Mouse (Mus musculus) left cerebral cortex, adult 8-10 months (tissue): ENCODE measurements at regions not wholly inside any gene's neighbourhood (a gene's known extent, or its start where the extent isn't known, plus 50 kb on each side); places are given as distances from the start of the nearest gene placed in this dataset.
"Not testable (repeated sequence)": the region's sequence is repeated elsewhere in the genome, so short reads cannot be mapped to it uniquely, and the experiment has no call there.

Experiments used
- DNase-seq, 2 experiments: peaks; one replicate each; pipeline ENCODE4 v3.0.0; 2022; ENCODE audit warnings: low spot score in 2 of 2

DNA sequence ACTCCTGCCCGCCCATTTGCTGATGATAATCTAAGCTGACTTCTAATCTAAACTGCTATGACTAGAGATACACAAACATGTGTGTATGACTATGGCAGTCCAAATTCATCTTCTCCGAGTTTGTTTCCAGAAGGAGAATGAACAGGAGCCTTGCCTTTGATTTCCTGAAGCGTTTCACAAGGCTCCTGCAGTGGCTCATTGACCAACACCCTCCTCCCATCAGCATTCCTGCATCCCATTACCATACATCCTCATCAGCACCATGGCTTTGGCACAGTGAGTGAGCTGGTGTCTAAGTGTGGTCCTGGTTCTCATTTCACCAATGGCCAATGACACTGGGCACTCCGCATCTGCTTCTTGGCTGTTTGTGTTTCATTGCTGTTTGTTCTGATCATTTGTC is 548.6 kb upstream of the Olfr1507 start:
- not testable (repeated sequence) for DNase-seq

- not testable (repeated sequence) for DNase-seq
These were observed 546.5 kb upstream of the Olfr1507 start for GRCm38 (mm10) chr14:53042016-53042415.

DNA sequence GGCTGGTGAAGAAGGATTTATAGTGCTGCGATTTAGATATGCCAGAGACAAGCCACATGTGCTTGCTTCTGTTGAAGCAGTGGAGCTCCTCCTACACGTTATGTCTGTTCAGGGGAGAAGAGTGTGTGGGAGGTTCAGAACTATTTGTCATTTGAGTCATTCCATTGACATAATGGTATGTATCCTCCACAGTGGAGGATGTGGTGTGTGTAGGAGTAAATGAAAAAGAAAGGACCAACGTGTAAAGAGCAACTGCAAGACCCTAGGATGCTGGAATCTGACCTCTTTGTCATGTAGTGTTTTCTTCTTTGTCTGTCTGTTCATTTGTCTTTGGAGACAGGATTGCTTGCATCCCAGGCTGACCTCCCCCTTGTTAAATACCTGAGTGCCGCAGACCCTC is 543.9 kb upstream of the Olfr1507 start:
- peak in 1 of 2 experiments; percentile 18 for DNase-seq

GRCm38 (mm10) chr14:53034940-53035339 is 539.4 kb upstream of the Olfr1507 start:
- DNase-seq: not testable (repeated sequence)

DNA sequence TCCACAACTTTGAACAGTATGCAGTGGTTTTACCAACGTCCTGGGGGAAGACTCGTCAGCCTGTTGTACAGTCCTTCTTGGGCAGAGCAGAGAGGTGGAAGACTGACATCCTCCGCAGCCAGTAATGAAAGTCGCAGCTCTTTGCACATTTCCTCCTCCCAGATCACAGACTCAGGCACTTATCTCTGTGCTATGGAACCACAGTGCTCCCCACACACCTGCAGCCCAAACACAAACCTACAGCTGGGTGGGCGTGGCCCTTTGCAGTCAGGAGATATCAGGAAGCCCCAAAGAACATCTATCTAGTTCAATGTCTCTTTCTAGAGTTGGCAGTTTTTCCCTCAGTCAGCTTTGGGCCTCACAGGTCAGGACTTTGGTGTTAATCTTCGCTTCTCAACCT is 537.7 kb upstream of the Olfr1507 start:
- DNase-seq: not testable (repeated sequence)

- DNase-seq: not testable (repeated sequence)
These were observed 536.9 kb upstream of the Olfr1507 start for GRCm38 (mm10) chr14:53032498-53032897.

GRCm38 (mm10) chr14:53030227-53030626 is 534.7 kb upstream of the Olfr1507 start:
- not testable (repeated sequence) for DNase-seq

- DNase-seq: not testable (repeated sequence)
These were observed 531.4 kb upstream of the Olfr1507 start for GRCm38 (mm10) chr14:53026958-53027357.

DNA sequence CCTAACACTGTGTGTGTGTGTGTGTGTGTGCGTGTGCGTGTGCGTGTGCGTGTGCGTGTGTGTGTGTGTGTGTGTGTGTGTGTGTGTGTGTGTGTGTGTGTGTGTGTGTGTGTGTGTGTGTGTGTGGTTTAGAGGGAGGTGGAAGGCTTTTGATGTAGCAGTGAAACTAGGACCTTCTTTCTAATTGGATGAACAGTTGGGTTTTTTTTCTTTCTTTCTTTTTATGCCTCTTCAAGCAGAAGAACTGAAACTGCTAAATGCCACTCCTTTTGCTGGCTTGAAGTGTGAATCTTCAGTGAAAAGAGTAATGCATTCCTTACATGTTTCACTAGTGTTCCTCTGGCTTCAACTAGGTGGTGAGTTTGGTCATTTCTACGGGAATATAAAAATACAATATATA is 524.6 kb upstream of the Olfr1507 start:
- DNase-seq: not testable (repeated sequence)

DNA sequence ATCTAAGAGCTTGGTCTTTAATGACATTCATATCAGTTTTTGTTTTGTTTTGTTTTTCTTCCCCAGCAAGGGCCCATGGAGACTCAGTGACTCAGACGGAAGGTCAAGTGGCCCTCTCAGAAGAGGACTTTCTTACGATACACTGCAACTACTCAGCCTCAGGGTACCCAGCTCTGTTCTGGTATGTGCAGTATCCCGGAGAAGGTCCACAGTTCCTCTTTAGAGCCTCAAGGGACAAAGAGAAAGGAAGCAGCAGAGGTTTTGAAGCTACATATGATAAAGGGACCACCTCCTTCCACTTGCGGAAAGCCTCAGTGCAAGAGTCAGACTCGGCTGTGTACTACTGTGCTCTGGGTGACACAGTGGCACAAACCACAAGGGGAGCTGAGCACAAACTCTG is 512.2 kb upstream of the Olfr1507 start:
- DNase-seq: not testable (repeated sequence)

DNA sequence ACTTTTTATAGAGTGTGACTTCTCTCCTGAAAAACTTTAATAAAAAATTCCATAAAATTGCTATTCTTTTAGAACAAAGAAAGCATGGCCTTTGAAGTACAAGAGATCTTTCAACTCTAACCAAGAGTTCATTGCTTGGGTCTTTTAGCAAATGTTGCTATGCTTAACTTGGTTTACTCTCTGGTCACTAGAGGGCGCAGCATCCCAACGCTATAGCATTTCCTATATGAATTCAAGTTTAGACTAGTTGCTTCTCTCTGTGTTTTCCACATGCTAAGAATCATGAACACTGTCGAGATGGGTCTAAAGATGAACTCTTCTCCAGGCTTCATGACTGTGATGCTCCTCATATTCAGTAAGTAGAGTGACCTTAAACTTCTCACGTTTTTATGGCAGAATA is 511.8 kb upstream of the Olfr1507 start:
- not testable (repeated sequence) for DNase-seq

GRCm38 (mm10) chr14:53001289-53001688 is 505.7 kb upstream of the Olfr1507 start:
- DNase-seq: not testable (repeated sequence)

GRCm38 (mm10) chr14:52992106-52992760 is 496.7 kb upstream of the Olfr1507 start:
- DNase-seq: not testable (repeated sequence)

DNA sequence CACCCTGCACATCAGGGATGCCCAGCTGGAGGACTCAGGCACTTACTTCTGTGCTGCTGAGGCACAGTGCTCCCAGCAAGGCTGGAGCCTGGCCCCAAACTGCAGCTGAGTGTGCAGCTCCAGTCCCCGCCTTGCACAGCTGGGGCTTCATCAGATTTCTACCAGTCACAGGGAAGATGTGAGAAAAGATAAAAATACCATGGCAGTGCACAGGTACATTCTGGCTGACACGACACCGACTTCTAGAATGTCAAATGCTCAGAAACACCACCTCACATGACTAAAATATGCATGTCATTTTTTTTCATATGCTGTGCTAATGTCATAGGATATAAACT is 495.7 kb upstream of the Olfr1507 start:
- not testable (repeated sequence) for DNase-seq

GRCm38 (mm10) chr14:52990569-52991327 is 495.2 kb upstream of the Olfr1507 start:
- not testable (repeated sequence) for DNase-seq

DNA sequence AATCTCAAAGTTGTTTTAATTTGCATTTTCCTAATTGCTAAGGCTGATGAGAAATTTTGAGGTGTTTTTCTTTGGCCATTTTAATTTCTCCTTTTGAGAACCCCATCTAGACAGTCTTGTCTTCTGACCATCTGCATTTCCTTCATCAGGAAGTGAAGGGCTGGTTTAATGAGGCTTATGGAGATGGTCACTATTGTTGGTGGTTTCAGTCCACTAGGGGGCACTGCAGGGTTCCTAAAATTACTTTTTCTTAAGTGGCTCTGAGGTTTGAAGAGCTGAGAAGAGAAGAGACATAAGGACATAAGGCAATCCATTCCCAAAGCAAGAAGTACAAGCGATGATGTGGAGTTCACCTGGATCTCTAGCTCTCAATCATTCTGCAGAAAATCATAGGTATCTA is 494.4 kb upstream of the Olfr1507 start:
- not testable (repeated sequence) for DNase-seq

DNA sequence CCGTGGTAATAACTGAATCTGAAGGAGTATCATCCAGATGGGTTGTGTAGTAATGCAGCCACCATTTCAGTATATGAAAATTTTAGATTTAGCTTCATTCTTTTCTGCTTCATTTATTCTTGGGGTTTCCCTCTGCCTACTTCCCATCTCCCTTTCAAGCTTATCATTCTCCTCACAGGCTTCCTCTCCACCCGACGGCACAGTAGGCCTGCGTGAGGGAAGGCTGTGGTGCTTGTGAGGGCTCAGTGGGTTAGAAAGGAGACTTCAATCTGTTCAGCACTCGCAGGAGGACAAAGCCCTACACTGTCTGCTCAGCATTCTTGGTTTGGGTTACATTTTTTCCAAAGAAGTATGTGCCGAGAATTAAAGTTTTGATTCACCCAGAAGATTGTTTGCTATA is 493.0 kb upstream of the Olfr1507 start:
- not testable (repeated sequence) for DNase-seq

DNA sequence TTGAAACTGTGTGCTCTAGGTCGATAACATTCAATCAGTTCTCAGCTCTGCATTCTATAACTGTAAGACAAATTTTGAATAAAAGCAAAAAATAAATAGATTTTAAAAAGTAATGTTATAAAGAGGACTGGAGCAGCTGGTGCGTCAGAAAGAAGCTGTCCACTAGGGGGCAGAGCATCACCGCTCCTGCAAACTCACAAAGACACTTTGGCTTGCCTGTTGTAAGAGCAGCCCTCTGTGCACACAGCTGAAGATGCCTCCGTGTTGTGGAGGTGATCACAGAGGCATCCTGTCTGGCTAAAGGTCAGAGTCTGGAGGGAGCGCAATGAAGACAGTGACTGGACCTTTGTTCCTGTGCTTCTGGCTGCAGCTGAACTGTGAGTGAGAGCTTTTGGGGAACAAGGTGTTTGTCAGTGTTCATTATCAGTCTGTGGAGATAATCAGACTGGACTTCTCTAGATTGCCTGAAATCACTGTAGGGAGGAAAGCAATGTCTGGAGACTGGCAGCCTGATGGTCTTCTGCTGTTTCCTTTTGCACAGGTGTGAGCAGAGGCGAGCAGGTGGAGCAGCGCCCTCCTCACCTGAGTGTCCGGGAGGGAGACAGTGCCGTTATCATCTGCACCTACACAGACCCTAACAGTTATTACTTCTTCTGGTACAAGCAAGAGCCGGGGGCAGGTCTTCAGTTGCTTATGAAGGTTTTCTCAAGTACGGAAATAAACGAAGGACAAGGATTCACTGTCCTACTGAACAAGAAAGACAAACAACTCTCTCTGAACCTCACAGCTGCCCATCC is 476.9 kb upstream of the Olfr1507 start:
- not testable (repeated sequence) for DNase-seq

- DNase-seq: not testable (repeated sequence)
These were observed 466.6 kb upstream of the Olfr1507 start for GRCm38 (mm10) chr14:52962110-52962509.

DNA sequence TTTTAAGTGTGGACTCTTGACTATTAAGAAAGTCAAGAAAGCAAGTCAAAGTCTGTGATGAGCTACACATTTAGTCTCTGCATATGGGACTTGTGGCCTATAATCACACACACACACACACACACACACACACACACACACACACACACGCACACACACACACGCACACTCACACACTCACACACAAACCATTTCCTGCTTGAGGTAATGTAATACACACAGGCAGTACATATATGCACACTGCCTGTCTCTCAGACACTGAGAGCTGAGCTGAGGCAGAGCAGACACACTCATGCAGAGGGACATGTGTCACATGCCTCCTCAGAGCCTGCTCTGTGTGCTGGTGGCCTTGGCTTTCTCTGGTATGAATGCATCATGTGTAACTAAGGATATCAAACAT is 461.0 kb upstream of the Olfr1507 start:
- DNase-seq: not testable (repeated sequence)

DNA sequence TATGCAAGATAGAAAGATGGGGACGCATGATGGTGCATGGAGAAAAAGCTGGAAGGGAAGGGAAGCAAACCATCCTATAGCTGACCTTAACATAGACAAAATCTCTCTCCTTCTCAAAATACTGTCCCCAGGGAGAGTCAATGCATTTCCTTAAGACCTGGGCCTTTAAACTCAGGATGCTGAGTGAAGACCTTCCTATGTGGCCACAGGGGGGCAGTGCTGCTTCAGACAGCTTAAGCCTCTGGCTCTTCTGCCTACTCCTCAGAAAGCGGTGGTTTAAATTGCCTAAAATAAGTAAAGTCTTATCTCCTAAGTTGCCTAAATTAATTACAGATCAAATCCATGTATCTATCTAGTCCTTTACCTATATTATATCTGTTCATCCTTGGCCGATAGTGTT is 449.4 kb upstream of the Olfr1507 start:
- not testable (repeated sequence) for DNase-seq

GRCm38 (mm10) chr14:52942438-52942837 is 446.9 kb upstream of the Olfr1507 start:
- DNase-seq: not testable (repeated sequence)
